Mouse (Mus musculus): ENCODE measurements around the gene Tmf1.
A peak's percentile ranks its signal among the peaks of the same experiment; 100 is the strongest.

The Tmf1 gene

GRCm38 (mm10) chr6:97202477-97202876 lies 23.6 kb upstream of the Tmf1 start:
- DNase-seq, result no peak

DNA sequence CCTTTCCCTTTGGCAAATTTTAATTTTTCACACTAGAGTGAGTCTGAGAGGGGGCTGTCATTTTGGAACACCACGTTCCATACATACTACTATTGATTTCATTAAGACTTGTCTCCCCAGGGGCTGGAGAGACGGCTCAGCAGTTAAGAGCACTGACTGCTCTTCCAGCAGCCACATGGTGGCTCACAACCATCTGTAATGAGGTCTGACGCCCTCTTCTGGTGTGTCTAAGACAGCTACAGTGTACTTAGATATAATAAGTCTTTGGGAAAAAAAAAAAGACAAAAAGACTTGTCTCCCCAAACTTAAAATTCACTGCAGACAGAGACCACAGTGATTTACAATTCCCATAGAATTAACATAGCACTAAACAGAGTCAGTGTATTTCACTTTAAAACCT lies 21.5 kb upstream of the Tmf1 start:
- DNase-seq, result no peak

DNA sequence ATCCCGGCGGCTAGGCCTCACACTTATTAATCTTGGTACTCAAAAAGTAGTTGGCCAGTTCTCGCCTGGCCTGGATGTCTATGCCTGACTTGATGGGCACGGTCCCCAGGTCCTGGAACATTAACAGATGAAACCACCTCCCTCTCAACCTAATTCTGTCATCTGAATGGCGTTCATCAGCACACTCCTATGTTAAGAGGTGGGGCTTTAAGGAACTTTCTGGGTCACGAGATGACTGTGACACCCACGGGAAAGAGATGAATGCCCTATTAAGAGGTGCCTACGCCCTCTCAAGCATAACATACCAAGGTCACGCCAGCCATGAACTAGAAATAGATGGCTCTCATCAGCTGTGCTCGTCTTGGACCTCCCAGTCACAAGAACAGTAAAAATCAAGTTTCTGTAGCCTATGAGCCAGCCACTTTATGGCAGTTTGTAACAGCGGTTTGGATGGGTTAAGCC lies 476 bp upstream of the Tmf1 start:
- DNase-seq, result no peak

GRCm38 (mm10) chr6:97175716-97176115 lies 3.2 kb downstream of the Tmf1 start:
- DNase-seq, result no peak

DNA sequence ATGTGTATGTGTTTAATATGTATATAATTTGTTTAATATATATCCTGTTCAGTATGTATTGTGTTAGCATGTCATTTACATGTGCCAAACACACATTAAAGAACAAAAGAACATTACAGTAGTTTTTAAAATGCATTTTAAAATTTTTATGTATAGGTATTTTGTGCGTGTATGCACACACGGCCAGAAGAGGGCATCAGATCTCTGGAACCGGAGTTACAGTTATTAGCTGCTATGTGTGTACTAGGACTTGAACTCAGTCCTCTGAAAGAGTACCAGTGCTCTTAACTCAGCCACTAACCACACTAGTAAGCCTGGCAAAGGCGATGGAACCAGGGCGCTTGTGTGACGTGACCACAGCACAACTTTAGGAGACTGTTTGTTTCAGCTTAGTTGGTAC lies 28.8 kb downstream of the Tmf1 start:
- peak; percentile 17 for DNase-seq

GRCm38 (mm10) chr6:97149721-97150120 lies 29.2 kb downstream of the Tmf1 start:
- no peak for DNase-seq

- DNase-seq, result peak; percentile 91
These were observed 30.3 kb downstream of the Tmf1 start, which contains the start of gene Eogt for GRCm38 (mm10) chr6:97148383-97149251. Gene Eogt (minus strand): TSS chr6:97149182.

- DNase-seq, result peak; percentile 11
These were observed 31.1 kb downstream of the Tmf1 start for GRCm38 (mm10) chr6:97147755-97148382.

GRCm38 (mm10) chr6:97145156-97145555 lies 33.8 kb downstream of the Tmf1 start:
- no peak for DNase-seq

DNA sequence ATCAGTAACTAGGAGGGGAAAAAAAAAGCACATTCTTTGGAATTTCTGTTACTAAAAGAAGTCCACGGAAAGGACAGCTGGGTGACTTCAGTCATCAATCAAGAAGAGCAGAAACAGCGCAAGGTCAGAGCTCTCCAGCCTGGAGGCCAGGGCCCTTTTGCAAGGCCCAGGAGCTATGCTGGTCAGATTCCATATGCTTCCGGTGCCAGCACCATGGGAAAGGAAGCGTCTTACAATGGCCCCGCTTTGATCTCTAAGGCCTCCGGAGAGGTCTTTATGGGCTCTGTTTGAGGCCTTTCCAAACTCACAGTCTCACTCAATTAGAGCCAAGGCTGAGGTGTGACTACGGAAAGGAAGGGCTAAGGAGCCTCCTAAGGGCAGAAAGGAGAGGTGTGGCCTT lies 34.6 kb downstream of the Tmf1 start:
- no peak for DNase-seq

DNA sequence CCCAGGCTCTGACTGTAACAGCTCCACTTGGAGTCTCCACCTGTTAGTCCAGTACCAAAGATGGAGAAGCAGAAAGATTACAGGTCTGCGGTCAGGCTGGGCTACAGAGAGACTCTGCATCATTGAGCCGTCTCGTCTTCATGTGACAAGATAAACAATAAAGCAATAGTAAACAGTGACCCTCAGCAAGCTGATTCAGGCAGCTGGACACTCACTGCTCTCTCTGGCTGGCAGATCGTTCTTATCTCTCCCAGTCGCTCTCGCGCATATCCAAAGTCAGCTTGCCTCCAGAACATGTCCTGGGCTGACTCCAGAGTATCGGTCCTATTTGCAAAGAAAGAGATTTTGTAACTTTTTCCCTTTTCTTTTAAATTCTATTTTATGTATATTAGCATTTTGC lies 36.3 kb downstream of the Tmf1 start:
- DNase-seq, result no peak

DNA sequence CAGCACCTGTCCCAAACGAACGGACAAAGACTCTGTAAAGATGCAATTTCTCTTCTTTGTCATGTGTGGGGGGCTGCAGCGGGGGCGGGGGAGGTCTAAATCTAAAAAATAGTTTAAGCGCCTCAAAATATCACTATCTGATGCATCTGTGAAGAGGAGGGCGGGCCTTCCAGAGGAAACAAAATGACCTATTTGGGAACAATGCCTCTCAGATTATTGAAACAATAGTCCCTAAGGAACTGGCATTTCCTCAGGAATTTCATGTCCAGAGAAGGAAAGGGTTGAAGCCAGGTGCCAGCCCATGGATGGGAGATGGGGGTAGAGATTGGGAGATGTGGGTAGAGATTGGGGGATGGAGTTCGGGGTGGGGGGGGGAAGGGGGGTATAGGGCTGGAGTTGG lies 37.1 kb downstream of the Tmf1 start:
- no peak for DNase-seq

GRCm38 (mm10) chr6:97132707-97133303 lies 46.1 kb downstream of the Tmf1 start:
- DNase-seq, result no peak

DNA sequence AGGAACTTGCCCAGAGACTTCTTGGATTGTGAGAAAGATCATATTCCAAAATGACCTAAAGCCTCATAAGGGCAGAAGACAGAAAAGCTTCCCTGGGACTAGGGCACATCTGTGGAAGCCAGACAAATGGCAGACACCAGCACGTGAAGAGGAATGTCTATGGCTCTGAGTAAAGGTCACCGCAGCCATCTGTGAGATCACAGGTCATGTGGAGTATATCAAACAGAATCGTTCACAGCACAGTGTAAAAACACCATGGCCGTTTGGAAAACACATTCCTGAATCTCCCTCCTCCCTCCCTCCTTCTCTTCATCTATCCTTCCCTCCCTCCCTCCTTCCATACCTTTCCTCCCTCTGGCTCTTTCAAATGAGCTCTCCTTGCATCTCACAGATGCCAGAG lies 47.1 kb downstream of the Tmf1 start:
- DNase-seq, result no peak

GRCm38 (mm10) chr6:97130979-97131378 lies 47.9 kb downstream of the Tmf1 start:
- peak; percentile 19 for DNase-seq

DNA sequence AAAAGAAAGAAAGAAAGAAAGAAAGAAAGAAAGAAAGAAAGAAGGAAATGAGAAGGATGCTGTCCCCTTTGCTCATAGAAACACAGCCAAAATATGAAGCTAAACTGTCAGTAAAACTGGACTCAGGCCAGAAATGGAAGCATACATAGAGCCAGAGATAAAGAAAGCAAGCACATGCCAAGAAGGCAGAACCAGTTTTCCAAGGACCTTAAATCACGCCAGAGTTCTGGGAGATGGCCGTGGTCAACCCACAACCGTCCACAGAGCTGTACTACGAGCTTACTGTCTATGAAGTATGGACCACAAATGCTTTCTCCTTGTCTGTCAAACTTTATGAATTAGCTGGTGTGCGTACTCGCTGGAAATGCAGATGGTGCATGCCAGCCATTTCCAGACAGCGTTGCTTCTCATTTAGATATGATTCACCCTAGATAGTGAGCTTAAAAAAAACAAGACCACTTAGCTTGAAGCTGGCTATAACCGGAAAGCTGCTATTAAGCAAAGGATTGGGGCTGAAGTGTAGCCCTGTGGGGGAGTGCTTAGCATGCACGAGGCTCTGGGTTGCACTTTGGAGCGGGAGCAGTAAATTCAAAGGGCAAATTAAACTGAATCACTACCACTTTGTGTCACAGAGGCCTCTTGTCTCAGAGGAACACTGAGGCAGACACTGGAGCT lies 54.4 kb downstream of the Tmf1 start:
- DNase-seq, result no peak

DNA sequence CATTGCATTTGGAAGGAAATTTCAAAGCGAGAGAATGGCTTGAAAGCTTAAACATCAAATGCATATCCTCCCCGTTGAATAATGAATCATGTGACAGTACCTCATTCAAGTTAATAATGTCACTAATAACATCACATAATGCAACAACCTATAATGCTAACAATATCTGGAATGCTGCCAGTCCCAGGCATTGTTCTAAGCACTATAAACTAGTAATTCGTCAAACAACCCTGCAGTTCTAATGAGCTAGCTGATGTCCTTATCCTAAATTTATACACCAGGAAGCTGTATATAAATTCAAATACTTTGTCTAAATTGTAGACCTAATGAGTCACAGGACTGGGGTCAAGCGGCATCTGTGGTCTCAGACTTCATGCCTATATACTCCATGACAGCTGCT lies 58.0 kb downstream of the Tmf1 start:
- DNase-seq, result no peak

DNA sequence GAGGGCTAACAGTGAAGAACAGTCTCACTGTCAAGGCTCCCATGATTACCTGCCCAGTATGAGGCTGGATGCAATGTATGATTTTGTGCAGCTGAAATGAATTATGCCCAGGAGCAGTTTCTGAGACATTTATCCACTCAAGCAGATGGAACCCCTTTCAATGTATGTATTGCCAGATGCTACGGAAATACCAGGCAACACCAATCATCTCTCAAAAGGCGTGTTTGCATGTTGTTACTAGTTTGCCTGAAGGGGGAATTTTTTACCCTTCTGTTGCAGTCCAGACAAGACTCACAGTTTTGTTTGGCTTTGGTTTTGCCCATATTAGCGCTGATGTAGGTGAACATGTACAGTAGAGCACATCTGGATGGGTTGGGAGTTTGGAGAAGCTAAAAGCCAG lies 60.6 kb downstream of the Tmf1 start:
- DNase-seq, result no peak

- DNase-seq, result no peak
These were observed 62.0 kb downstream of the Tmf1 start for GRCm38 (mm10) chr6:97116896-97117295.

DNA sequence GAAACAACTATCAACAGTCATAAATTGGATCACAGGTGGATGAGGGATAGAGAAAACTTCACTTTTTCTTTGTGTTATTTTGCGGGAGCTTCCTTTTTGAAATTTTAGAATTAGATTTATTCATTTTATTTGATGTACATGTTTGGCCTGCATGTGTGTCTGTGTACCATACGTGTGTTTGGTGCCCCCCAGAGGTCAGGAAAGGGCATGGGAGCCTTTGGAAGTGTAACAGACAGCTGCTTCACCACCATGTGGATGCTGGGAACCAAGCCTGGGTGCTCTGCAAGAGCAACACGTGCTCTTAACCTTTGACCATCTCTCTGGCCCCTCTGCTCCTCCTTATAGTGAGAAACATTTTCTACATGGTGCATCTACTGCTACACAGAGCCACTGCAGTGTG lies 64.1 kb downstream of the Tmf1 start:
- peak; percentile 17 for DNase-seq

GRCm38 (mm10) chr6:97112177-97112576 lies 66.7 kb downstream of the Tmf1 start:
- no peak for DNase-seq

GRCm38 (mm10) chr6:97106777-97107176 lies 72.1 kb downstream of the Tmf1 start:
- peak; percentile 41 for DNase-seq

DNA sequence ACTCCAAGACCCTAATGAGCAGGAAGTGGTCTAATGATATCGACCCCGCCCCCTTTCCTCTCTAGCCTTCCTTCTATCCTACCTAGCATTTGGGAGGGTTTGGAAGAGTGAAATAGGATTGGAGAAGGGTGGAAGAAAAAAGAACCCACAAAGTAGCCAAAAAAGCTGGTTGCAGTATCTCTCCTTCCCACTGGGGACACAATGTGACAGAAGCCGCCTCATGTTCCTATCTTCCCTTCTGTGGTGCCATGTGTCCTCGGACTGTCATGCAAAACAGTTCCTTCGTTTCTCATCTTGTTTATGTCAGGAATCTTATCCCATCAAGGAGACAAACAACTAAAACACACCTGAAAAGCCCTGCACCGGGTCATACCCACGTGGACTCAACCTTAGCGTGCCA lies 72.8 kb downstream of the Tmf1 start:
- DNase-seq, result no peak
